Mouse (Mus musculus): ENCODE results near the gene Cyp2j9.

- TF ChIP-seq EP300 (IDR thresholded peaks at IDR 0.05; ENCODE audit: insufficient read depth, low read depth, low read length), result no peak
- TF ChIP-seq CTCF (IDR thresholded peaks at IDR 0.05), result no peak
- TF ChIP-seq POLR2A (IDR thresholded peaks at IDR 0.05; ENCODE audit: insufficient read depth, low read depth, low read length), result no peak
These were observed 69.1 kb downstream of the Cyp2j9 start for GRCm38 (mm10) chr4:96522256-96522655.
